Mouse (Mus musculus) stomach, embryonic 15.5 days (tissue): ENCODE results near the gene Gm13083. TPM values are rescaled to one million over a fixed set of nuclear protein-coding genes. Genes with fewer than 3 reads are reported as not detected.
"Not testable (repeated sequence)": the region's sequence is repeated elsewhere in the genome, so short reads cannot be mapped to it uniquely, and the experiment has no call there.

Source experiments
- ATAC-seq: fragments of 200-750 bp; cut with Nextera tagmentation; 2 replicates; pipeline ENCODE4 v1.8.0; 2017; ENCODE audit warnings: low read depth, moderate number of reproducible peaks, moderate TSS enrichment; ENCODE audit not compliant: insufficient read depth, low FRiP score
- H3K27ac ChIP-seq: fragments of 300-500 bp; sonication (generic); 2 replicates; pipeline ENCODE4 v1.5.1; 2015; ENCODE audit warnings: mild to moderate bottlenecking, inconsistent platforms
- H3K27me3 ChIP-seq: fragments of 300-500 bp; sonication (generic); replicated peaks from 2 replicates; pipeline ENCODE4 v1.6.1; 2015; ENCODE audit warnings: inconsistent platforms
- H3K36me3 ChIP-seq: fragments of 300-500 bp; sonication (generic); 2 replicates; pipeline ENCODE4 v1.6.1; 2015; ENCODE audit warnings: inconsistent platforms
- H3K4me1 ChIP-seq: fragments of 300-500 bp; sonication (generic); 2 replicates; pipeline ENCODE4 v1.6.1; 2015; ENCODE audit warnings: inconsistent platforms
- H3K4me2 ChIP-seq: fragments of 300-500 bp; sonication (generic); 2 replicates; pipeline ENCODE4 v1.6.1; 2015; ENCODE audit warnings: mild to moderate bottlenecking, inconsistent platforms
- H3K4me3 ChIP-seq: fragments of 300-500 bp; sonication (generic); replicated peaks from 2 replicates; pipeline ENCODE4 v1.5.1; 2015; ENCODE audit warnings: inconsistent platforms
- H3K9ac ChIP-seq: fragments of 300-500 bp; sonication (generic); 2 replicates; pipeline ENCODE4 v1.6.1; 2015; ENCODE audit warnings: inconsistent platforms
- H3K9me3 ChIP-seq: fragments of 300-500 bp; sonication (generic); 2 replicates; pipeline ENCODE4 v1.6.1; 2016; ENCODE audit warnings: inconsistent platforms
- WGBS: fragments of 180-500 bp; shearing (Covaris S2); methylation state at CpG from one replicate; pipeline ENCODE4 v1.1.7; 2015; 5-methylcytosine and 5-hydroxymethylcytosine counted together
- polyA plus RNA-seq: library from polyadenylated mRNA; unstranded; fragments of >200 nt; fragmentation: Nextera tagmentation; extraction: Ambion mirVana; gene quantifications from 2 replicates; pipeline ENCODE4 v1.2.1, GENCODE M21; 2015

Gene Gm13083
- not detected in 2 replicates for polyA plus RNA-seq

DNA sequence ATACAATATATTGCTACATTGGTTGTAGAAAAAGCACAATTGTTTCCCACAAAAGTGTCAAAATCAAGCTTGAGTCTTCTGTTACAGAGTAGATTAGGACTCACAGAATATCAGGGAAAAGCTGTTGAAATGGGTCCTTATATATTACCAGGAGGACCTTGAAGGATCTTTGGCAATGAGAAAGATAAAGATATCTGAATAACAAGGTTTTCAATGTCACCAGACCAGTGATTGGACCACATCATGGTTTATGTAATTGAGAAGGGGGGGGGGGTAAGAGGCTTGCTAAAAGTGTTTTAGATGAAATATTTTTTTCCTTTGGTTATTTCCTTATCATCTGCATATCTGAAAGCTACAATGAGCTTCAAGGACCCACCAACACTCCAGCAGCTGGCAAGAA lies at the start of gene Gm13083:
TSS of gene Gm13083 (plus strand) at position 301 of the 400 bp plus-strand sequence.
- not testable (repeated sequence) for H3K9me3 ChIP-seq, ATAC-seq, H3K4me1 ChIP-seq, H3K4me2 ChIP-seq, H3K36me3 ChIP-seq, H3K27me3 ChIP-seq, H3K27ac ChIP-seq, H3K4me3 ChIP-seq, H3K9ac ChIP-seq

DNA sequence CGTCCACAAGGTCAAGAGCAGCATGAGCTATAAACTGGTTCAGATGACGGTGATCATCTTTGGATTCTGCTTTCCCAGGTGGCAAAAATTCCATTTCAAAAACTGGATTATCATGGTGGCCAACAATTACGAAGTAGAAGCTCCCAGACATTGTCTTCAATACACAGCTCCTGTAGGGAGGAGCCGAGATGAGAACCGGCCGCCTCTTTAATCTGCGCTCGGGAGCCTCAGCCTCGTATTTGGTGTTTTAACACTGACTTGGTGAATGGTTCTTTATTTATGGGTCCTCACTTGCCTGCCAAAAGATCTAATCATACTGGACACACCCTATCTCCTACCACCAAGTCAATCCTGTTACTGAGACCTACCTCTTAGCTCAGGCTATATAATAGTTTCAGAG lies 2.9 kb upstream of the Gm13083 start:
- H3K36me3 ChIP-seq, H3K4me1 ChIP-seq, H3K9ac ChIP-seq, ATAC-seq, H3K27me3 ChIP-seq, H3K4me3 ChIP-seq, H3K27ac ChIP-seq, H3K4me2 ChIP-seq, H3K9me3 ChIP-seq: not testable (repeated sequence)
- WGBS = 83% methylated on average over 9 of the region's 9 CpGs

GRCm38 (mm10) chr4:143618101-143618500 lies 3.3 kb downstream of the Gm13083 start:
- H3K4me1 ChIP-seq, H3K27ac ChIP-seq, H3K4me2 ChIP-seq, H3K27me3 ChIP-seq, H3K9me3 ChIP-seq, H3K9ac ChIP-seq, H3K4me3 ChIP-seq, ATAC-seq, H3K36me3 ChIP-seq: not testable (repeated sequence)
- WGBS = 78% methylated on average over 4 of the region's 4 CpGs

- H3K9me3 ChIP-seq, H3K36me3 ChIP-seq, H3K27me3 ChIP-seq, ATAC-seq, H3K4me3 ChIP-seq, H3K4me1 ChIP-seq, H3K4me2 ChIP-seq, H3K27ac ChIP-seq, H3K9ac ChIP-seq: not testable (repeated sequence)
Measured at GRCm38 (mm10) chr4:143657146-143657545, 42.3 kb downstream of the Gm13083 start, which contains the start of gene Gm13088. Gene Gm13088 (minus strand): TSS chr4:143657246.

Other genes with a start within 250 kb of the Gm13083 start
- gene Pramel1, start 220.6 kb upstream of the Gm13083 start, polyA plus RNA-seq = not detected in 2 replicates
- 14.6 and 15.3 TPM in 2 replicates for gene Pramef8, start 202.6 kb upstream of the Gm13083 start, polyA plus RNA-seq
- not detected in 2 replicates for gene Oog4, start 164.7 kb upstream of the Gm13083 start, polyA plus RNA-seq
- not detected in 2 replicates for gene Gm13043, start 103.7 kb upstream of the Gm13083 start, polyA plus RNA-seq
- gene Gm13040, start 79.0 kb upstream of the Gm13083 start, polyA plus RNA-seq = not detected in 2 replicates
- gene BC080695, start 63.3 kb upstream of the Gm13083 start, polyA plus RNA-seq = not detected in 2 replicates
- gene Gm13057, start 63.3 kb upstream of the Gm13083 start, polyA plus RNA-seq = not detected in 2 replicates
- gene Gm13088, start 42.2 kb downstream of the Gm13083 start, polyA plus RNA-seq = not detected in 2 replicates
- gene Gm13089, start 87.7 kb downstream of the Gm13083 start, polyA plus RNA-seq = not detected in 2 replicates
- not detected in 2 replicates for gene Gm13078, start 104.5 kb downstream of the Gm13083 start, polyA plus RNA-seq
- not detected in 2 replicates for gene Gm13023, start 174.3 kb downstream of the Gm13083 start, polyA plus RNA-seq
- gene Gm13084, start 201.1 kb downstream of the Gm13083 start, polyA plus RNA-seq = not detected in 2 replicates
- not detected in 2 replicates for gene Gm13103, start 231.5 kb downstream of the Gm13083 start, polyA plus RNA-seq